Mouse (Mus musculus) frontal cortex, postnatal 14 days (tissue): ENCODE measurements around the gene Sugp2.

Experiments
- DNase-seq, 2 experiments: peaks; one replicate each; pipeline ENCODE4 v3.0.0; 2022; ENCODE audit warnings: low spot score in 2 of 2

Sugp2 gene

DNA sequence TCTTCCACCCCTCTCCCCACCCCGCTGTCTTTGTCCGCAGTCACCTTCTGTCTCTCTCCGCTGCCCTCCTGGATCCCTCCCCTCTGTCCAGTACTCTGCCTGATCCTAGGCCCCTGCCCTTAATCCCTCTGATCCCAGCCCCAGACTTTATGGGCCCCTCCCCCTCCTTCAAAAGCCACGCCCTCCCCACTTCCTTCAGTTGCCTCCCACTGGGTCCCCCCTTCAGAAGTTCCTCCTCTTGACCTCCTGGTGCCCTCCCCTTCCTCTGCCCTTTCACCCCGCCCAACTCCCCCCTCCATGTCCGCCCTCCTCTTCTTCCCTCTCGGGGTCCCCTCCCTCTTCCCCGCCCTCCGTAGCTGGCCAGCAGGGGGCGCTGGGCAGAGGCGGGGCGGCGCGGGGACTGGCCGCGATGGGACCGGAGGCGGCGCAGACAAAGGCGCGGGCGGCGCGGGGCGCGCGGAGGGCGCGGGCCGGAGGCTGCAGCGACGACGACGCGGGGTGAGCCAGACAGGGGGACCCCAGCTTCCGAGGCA lies 48.6 kb downstream of the Sugp2 start, which contains the start of gene Homer3:
TSS of gene Homer3 (plus strand) at position 225 of the 533 bp plus-strand sequence.
- peak; percentile 65 to 69 for DNase-seq

GRCm38 (mm10) chr8:70283136-70284077 lies 49.4 kb downstream of the Sugp2 start:
- no peak for DNase-seq

- no peak for DNase-seq
Observed at GRCm38 (mm10) chr8:70284421-70284820, 50.4 kb downstream of the Sugp2 start.

- no peak for DNase-seq
Observed at GRCm38 (mm10) chr8:70285304-70285703, 51.3 kb downstream of the Sugp2 start.

DNA sequence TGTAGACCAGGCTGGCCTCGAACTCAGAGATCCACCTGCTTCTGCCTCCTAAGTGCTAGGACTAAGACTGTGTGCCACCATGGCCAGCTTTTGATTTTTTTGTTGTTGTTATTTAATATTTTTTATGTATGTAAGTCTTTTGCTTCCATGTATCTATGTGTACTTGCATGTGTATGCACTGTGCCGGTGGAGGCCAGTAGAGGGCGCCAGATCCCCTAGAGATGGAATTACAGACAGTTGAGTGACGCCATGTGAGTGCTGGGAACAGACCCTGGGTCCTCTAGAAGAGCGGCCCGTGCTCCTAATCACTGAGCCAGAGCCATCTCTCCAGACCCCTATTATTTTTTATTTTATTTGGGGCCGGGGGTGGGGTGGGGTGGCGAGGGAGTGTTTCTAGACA lies 52.7 kb downstream of the Sugp2 start:
- no peak for DNase-seq

GRCm38 (mm10) chr8:70293988-70294405 lies 60.0 kb downstream of the Sugp2 start:
- DNase-seq: no peak

DNA sequence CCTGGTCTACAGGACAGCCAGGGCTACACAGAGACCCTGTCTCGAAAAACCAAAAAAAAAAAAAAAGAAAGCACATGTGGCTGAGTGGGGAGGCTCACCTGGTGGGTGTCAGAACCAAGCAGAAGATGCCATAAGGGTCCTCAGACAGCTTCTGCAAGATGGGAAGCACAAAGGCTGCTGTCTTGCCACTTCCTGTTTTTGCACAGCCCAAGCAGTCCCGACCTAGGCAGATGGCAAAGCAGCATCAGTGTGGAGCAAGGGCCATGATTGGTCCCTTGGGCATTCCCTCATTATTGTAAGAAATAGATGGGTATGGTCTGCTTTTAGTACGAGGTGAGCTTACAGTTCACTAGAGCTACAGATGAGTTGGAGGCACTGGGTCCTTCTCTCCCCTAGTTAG lies 66.9 kb downstream of the Sugp2 start:
- no peak for DNase-seq

GRCm38 (mm10) chr8:70302358-70302890 lies 68.4 kb downstream of the Sugp2 start, which contains the start of the genes Ddx49 and Cope:
Gene Ddx49 (minus strand): TSS chr8:70302489.
Gene Cope (plus strand): TSS chr8:70302518.
- peak; percentile 91 to 94 for DNase-seq

DNA sequence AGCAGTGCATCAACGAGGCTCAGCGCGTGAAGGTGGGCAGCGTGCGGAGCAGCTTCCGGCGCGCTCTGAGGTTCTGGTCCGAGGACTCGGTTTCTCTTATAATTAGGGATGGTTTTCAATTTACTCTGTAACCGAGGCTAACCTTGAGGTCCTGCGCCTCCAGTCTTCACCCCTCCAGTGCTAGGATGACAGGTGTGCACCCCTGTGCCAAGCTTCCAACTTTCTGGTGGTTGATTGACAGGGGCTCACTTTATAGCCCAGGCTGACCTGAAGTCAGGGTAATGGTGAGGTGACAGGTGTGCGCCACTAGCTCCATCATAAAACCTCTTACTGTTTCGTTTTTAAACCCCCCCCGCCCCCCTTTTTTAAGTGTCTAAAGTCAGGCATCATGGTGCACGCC lies 68.9 kb downstream of the Sugp2 start:
- no peak for DNase-seq

DNA sequence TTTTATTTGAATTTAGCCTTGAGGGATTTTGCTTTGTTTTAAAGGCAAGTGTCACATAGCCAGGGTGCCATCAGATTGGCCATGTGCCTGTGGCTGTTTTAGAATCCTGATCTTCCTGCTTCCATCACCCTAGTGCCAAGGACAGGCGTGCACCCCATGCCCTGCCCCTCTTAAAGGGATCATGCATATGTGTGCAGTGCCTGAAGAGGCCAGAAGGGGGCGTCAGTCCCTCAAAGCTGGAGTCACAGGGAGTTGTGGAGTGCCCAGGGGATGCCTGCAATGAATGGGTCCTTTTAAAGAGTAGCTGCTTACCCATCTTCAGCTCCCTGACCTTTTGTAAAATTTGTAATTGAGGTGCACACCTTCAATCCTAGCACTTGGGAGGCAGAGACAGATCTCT lies 75.3 kb downstream of the Sugp2 start:
- DNase-seq: no peak

- DNase-seq: no peak
Observed at GRCm38 (mm10) chr8:70313399-70313798, 79.4 kb downstream of the Sugp2 start.

GRCm38 (mm10) chr8:70315624-70316510 lies 81.8 kb downstream of the Sugp2 start, which contains the start of gene Cers1:
Gene Cers1 (plus strand): TSS chr8:70315775.
- peak; percentile 69 to 81 for DNase-seq

DNA sequence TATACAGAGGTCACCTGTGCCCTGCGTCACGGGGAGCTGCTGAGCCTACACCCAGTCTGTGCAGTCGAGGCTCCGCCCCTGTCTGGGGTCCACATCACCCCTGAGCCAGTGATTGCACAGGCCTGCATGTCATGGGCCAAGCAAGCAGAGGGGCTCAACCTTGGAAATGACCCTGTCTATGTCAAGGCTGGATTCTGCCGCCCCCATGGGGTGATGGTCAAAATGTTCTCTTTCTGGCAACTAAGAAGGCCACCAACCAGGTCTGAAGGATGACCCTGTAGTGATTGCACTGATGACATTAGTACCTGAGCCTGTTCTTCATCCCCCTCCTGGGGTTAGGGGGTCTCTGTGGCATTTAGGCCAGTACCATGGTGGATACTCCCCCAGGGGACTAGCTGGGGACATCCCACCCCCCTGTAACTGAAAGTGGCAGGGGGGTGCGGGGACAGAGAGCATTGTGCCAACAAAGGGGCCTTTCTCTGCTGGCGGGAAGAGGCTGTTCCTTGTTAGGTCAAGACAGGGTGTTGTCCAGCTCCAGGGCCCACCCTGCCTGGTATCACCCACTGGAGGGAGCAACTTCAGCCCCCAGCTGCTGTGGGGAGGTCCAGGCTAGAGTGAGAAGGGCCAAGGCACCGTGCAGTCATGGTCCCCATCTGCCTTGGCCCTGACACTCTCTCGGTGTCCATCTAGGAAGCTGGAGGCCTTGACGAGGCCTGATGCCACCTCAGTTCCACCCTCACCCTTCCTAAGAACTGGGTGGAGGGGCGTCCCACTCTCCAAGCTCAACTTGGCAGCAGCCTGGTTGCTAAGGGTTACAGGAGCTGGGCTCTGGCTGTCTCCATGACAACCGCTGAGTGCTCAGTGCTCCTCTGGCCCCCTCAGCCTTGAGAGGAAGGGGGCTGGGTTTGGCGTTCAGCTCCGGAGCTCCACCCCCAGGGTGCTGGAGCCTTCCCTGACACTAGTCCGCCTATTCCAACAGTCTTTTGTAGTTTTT lies 82.8 kb downstream of the Sugp2 start:
- peak; percentile 77 to 91 for DNase-seq

GRCm38 (mm10) chr8:70317872-70318271 lies 83.8 kb downstream of the Sugp2 start:
- DNase-seq: no peak

DNA sequence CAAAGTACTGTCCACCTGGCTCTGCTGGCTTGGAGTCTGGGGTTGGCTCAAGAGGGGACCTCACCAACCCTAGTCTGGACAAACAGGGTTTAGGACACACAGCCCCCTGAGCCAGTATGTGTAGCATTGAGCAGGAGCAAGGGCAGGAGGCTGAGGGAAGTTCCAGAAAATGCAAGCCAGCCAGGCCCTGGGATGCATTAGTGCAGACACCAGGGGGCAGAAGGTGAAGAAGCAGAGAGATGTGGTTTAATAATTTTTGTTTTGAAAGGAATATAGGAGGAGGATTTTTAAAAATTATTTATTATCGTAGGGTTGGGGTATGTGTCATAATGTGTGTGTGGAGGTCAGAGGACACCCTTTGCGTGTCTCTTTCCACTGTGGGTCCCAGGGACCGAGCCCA lies 89.7 kb downstream of the Sugp2 start:
- DNase-seq: no peak

DNA sequence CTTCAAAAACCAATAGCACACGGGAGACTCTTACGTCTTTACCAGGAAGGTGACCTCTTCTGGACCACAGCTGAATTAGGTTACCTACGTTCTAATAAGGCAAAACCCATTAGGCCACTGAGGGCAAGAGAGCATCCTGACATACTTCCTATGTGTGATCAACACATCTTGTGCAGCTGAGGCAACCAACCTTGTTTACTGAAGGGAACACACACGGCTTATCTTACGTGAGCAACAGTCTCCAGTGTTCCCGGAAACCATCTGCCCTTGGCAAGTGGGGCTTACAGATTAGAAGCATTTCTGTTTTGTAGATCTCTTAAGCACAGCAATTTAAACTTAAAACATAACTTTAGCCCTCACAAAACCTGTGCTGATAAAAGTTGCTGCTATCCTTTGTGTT lies 93.5 kb downstream of the Sugp2 start:
- no peak for DNase-seq

DNA sequence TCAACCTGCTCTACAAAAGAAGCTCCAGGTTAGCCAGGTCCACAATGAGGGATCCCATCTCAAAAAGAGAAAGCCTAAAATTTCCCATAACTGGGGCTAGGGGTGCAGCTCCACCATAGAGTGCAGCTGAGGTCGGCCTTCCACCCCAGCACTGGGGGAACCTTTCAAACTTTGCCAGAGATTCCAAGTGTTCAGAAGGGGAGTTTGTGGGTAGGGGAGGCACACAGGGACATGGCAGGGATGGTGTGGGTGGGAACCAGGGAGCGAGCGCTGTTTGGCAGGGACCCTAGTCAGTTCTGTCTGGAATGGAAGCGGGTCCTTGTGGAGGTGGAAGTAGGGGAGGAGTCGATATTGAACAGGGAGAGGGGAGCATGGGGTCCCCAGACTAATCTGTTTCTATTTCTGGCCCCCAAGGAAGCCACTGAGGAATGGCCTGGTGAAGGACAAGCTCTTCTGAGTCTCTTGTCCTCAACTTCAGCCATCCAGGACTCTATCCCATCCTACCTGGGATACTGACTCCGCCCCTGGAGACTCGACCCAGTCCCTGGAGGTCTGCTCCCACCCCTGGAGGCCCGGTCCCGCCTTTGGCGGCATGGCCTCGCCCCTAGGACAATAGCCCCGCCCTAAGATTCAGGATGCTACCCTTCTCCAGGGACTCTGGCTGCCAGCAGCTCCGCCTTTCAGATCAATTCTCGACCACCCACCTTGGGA lies 95.3 kb downstream of the Sugp2 start, which contains the start of gene Gdf1:
TSS of gene Gdf1 (plus strand) at position 694 of the 711 bp plus-strand sequence.
- DNase-seq: no peak
